Mouse (Mus musculus) hindbrain, embryonic 12.5 days (tissue): Measurements from ENCODE around the gene Lzts3. TPM values are rescaled to one million over a fixed set of nuclear protein-coding genes. Genes with fewer than 3 reads are reported as not detected.

ENCODE experiments used
- ATAC-seq: fragments of 200-750 bp; cut with Nextera tagmentation; 2 replicates; pipeline ENCODE4 v1.8.0; 2017; ENCODE audit warnings: moderate TSS enrichment; ENCODE audit not compliant: low FRiP score
- H3K27ac ChIP-seq: fragments of 300-500 bp; sonication (generic); 2 replicates; pipeline ENCODE4 v1.5.1; 2016; ENCODE audit warnings: mild to moderate bottlenecking
- H3K27me3 ChIP-seq: fragments of 300-500 bp; sonication (generic); 2 replicates; pipeline ENCODE4 v1.6.1; 2016; ENCODE audit warnings: mild to moderate bottlenecking
- H3K36me3 ChIP-seq: fragments of 300-500 bp; sonication (generic); 2 replicates; pipeline ENCODE4 v1.6.1; 2016; ENCODE audit warnings: mild to moderate bottlenecking
- H3K4me1 ChIP-seq: fragments of 300-500 bp; sonication (generic); 2 replicates; pipeline ENCODE4 v1.6.1; 2016
- H3K4me2 ChIP-seq: fragments of 300-500 bp; sonication (generic); replicated peaks from 2 replicates; pipeline ENCODE4 v1.6.1; 2016; ENCODE audit warnings: mild to moderate bottlenecking
- H3K4me3 ChIP-seq: fragments of 300-500 bp; sonication (generic); 2 replicates; pipeline ENCODE4 v1.5.1; 2016; ENCODE audit warnings: mild to moderate bottlenecking
- H3K9ac ChIP-seq: fragments of 300-500 bp; sonication (generic); 2 replicates; pipeline ENCODE4 v1.6.1; 2016; ENCODE audit warnings: mild to moderate bottlenecking, moderate library complexity
- H3K9me3 ChIP-seq: fragments of 300-500 bp; sonication (generic); replicated peaks from 2 replicates; pipeline ENCODE4 v1.6.1; 2016; ENCODE audit warnings: mild to moderate bottlenecking
- WGBS: fragments of 180-500 bp; shearing (Covaris S2); methylation state at CpG from one replicate; pipeline ENCODE4 v1.1.7; 2016; 5-methylcytosine and 5-hydroxymethylcytosine counted together
- polyA plus RNA-seq: library from polyadenylated mRNA; unstranded; fragments of >200 nt; fragmentation: Nextera tagmentation; extraction: Ambion mirVana; gene quantifications from 2 replicates; pipeline ENCODE4 v1.2.1, GENCODE M21; 2016

Lzts3 gene
- 8.4 TPM in 2 replicates for polyA plus RNA-seq

DNA sequence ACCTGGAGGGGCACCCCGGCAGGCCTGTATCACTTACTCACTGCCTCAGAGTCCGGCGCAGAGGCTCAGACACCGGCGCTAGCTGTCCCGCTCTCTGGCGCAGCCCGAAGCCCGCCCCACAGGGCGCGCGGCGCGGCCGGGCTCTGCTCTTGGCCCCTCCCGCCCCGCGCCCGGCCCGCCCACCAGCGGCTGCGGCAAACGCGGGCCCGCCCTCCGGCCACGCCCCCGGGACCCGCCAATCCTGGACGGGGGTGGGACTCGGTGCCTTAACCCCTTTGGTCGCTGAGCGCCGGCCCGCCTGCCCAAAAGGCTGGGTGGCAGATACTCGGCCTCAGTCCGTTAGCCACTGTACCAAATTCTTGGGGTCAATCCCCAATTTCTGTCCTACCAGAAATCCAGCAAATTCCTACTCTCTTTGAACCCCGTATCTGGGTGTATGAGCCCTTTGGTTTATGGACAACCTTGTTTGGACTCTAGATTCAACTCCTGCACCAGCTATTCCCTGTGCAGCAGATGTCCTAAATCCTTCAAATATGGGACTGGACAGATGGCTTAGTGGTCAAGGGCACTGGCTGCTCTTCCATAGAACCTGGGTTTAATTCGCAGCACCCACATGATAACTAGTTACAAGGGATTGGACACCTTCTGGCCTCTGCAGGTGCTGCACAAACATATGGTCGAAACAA lies at the start of gene Lzts3:
TSS of gene Lzts3 (minus strand) at position 120 of the 686 bp plus-strand sequence.
- H3K27me3 ChIP-seq, result peaks cover 28% of the 10 kb centered on the region
- H3K9me3 ChIP-seq, result no peaks in the 10 kb centered on the region
- peaks cover 15% of the 10 kb centered on the region for H3K4me1 ChIP-seq
- H3K4me2 ChIP-seq, result peak within 1 kb of the TSS; percentile 94
- peak within 1 kb of the TSS; percentile 40; the same call in 1 of the 2 replicates for H3K27ac ChIP-seq
- H3K4me3 ChIP-seq, result peak within 1 kb of the TSS; percentile 72
- 5% methylated on average over 21 of the region's 40 CpGs for WGBS
- peaks cover 4% of the 10 kb centered on the region; the same call in 1 of the 2 replicates for H3K36me3 ChIP-seq
- ATAC-seq, result peak; percentile 96
- peak within 1 kb of the TSS; percentile 76 for H3K9ac ChIP-seq

DNA sequence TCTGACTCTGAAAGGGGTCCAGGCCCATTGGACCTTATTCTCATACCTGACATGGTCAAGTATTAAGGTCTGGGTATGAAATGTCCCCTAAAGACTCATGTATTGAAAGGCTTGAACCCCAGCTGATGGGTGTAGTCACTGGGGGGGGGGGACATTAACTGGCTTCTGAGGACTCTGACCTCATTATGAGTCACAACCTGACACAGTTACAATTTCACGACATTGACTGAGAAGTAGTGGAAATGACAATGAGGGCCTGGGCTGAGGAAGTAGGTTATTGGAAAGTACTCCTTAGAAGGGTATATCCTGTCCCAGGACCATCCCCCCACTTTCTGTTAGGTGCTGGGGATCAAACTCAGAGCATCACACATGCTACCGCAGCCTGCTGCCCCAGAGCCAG lies 46.4 kb upstream of the Lzts3 start:
- Histone ChIP-seq H3K9ac (no peak overlapping the region), H3K36me3 (peaks cover 24% of the 10 kb centered on the region), H3K4me2 (no peak overlapping the region), H3K4me1 (no peaks in the 10 kb centered on the region), H3K27ac (no peak overlapping the region), H3K27me3 (no peaks in the 10 kb centered on the region), H3K9me3 (no peaks in the 10 kb centered on the region), H3K4me3 (no peak overlapping the region)
- no peak for ATAC-seq
- WGBS, result 82% methylated on average over 2 of the region's 2 CpGs

DNA sequence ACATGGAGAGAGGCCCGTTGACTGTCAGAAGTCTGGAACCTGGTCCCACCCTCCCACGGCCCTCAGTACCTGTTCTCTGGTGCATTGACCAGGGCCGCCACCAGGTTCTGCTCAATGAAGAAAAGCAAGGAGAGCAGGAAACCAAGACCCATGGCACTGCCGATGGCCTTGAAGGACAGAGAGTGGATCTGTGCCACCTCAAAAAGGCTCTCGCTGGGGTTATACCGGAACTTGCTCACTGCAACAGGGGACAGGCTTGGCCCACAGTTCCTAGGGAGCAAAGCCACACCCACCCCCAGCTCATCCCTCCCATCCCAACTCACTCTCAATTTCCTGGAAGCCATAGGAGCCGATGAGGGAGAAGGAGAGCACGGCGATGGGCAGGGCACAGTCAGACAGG lies 42.8 kb upstream of the Lzts3 start:
- Histone ChIP-seq H3K36me3 (peaks cover 56% of the 10 kb centered on the region), H3K27me3 (no peaks in the 10 kb centered on the region), H3K9ac (no peak overlapping the region), H3K4me2 (no peak overlapping the region), H3K4me1 (no peaks in the 10 kb centered on the region), H3K27ac (no peak overlapping the region), H3K4me3 (no peak overlapping the region), H3K9me3 (no peaks in the 10 kb centered on the region)
- no peak for ATAC-seq
- WGBS, result 94% methylated on average over 9 of the region's 9 CpGs

- Histone ChIP-seq H3K36me3 (peaks cover 95% of the 10 kb centered on the region), H3K27me3 (no peaks in the 10 kb centered on the region), H3K4me1 (no peaks in the 10 kb centered on the region), H3K4me2 (no peak overlapping the region), H3K4me3 (no peak overlapping the region), H3K9me3 (no peaks in the 10 kb centered on the region), H3K27ac (no peak overlapping the region), H3K9ac (no peak overlapping the region)
- 88% methylated on average over 3 of the region's 3 CpGs for WGBS
- ATAC-seq, result no peak
These were observed 38.9 kb upstream of the Lzts3 start for GRCm38 (mm10) chr2:130681531-130681930.

GRCm38 (mm10) chr2:130679899-130680298 lies 37.3 kb upstream of the Lzts3 start:
- H3K9me3 ChIP-seq, result no peaks in the 10 kb centered on the region
- H3K27me3 ChIP-seq, result no peaks in the 10 kb centered on the region
- no peak overlapping the region for H3K4me2 ChIP-seq
- ATAC-seq, result no peak
- no peak overlapping the region for H3K4me3 ChIP-seq
- no peaks in the 10 kb centered on the region for H3K4me1 ChIP-seq
- 92% methylated on average over 6 of the region's 6 CpGs for WGBS
- peaks cover 96% of the 10 kb centered on the region for H3K36me3 ChIP-seq
- H3K27ac ChIP-seq, result no peak overlapping the region
- no peak overlapping the region for H3K9ac ChIP-seq

- H3K4me3 ChIP-seq, result no peak overlapping the region
- H3K9ac ChIP-seq, result no peak overlapping the region
- WGBS, result 95% methylated on average over 12 of the region's 12 CpGs
- peaks cover 96% of the 10 kb centered on the region for H3K36me3 ChIP-seq
- no peaks in the 10 kb centered on the region for H3K9me3 ChIP-seq
- no peak overlapping the region for H3K4me2 ChIP-seq
- H3K4me1 ChIP-seq, result no peaks in the 10 kb centered on the region
- no peak overlapping the region for H3K27ac ChIP-seq
- ATAC-seq, result no peak
- H3K27me3 ChIP-seq, result no peaks in the 10 kb centered on the region
These were observed 36.6 kb upstream of the Lzts3 start for GRCm38 (mm10) chr2:130679154-130679553.

DNA sequence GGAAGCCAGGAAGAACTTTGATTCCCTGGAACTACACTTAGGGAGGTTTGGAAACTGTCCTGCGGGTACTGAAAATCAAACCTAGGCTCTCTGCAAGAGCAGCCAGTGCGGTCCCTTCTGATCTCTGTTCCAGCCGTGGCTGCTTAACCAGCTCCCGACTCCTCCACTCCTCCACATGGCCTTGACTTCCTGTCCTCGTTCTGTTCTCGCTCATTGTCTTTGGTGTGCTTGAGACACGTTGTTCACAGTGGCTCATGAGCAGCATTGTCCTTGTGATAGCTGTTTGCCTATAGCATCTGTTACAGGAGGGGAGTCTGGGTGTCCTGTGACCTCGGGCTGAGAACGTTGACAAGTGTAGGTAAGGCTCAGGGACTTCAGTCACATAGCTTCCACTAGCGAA lies 34.6 kb upstream of the Lzts3 start:
- H3K27me3 ChIP-seq, result no peaks in the 10 kb centered on the region
- no peak overlapping the region for H3K27ac ChIP-seq
- peaks cover 96% of the 10 kb centered on the region for H3K36me3 ChIP-seq
- 90% methylated on average over 10 of the region's 10 CpGs for WGBS
- no peak overlapping the region for H3K9ac ChIP-seq
- H3K4me3 ChIP-seq, result no peak overlapping the region
- H3K4me1 ChIP-seq, result no peaks in the 10 kb centered on the region
- ATAC-seq, result no peak
- no peaks in the 10 kb centered on the region for H3K9me3 ChIP-seq
- H3K4me2 ChIP-seq, result no peak overlapping the region

- peak within 1 kb of the TSS; percentile 71 for H3K4me3 ChIP-seq
- H3K4me2 ChIP-seq, result peak within 1 kb of the TSS; percentile 92
- 1% methylated on average over 31 of the region's 31 CpGs for WGBS
- peak within 1 kb of the TSS; percentile 79 for H3K9ac ChIP-seq
- peak; percentile 70 for ATAC-seq
- peak within 1 kb of the TSS; percentile 85 for H3K27ac ChIP-seq
- H3K27me3 ChIP-seq, result no peaks in the 10 kb centered on the region
- H3K4me1 ChIP-seq, result peaks cover 27% of the 10 kb centered on the region
- no peaks in the 10 kb centered on the region for H3K9me3 ChIP-seq
- H3K36me3 ChIP-seq, result peaks cover 18% of the 10 kb centered on the region
These were observed 25.0 kb upstream of the Lzts3 start, which contains the start of gene Itpa for GRCm38 (mm10) chr2:130667559-130667958. Gene Itpa (plus strand): TSS chr2:130667610.

DNA sequence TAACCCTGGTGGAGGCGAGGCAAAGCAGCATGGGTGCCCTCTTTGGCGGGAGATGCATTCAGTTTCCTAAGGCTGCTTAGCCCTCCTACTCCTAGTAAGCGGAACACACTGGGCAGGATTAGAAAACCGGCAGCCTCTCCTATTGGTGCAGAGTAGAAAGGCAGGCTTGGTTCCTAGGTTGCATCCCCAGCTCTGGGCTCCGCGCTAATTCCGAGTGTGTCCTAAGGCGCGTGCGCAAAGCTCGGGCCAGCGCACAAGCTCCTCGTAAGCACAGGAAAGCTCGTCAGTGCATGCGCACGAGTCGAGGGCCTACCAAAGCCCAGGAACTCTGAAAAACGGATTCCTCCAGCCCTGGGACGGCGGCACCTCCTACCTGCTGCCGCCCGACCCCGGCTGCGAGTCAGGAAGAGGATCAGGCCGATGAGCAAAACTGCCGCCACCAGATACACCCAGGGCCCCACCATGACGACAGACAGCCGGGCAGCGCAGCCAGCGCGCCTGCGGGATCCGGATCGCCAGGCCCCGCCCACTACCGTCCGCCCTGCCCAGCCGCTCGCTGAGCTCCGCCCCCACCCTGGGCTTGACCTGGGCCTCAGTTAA lies 21.6 kb upstream of the Lzts3 start, which contains the start of gene Ddrgk1:
TSS of gene Ddrgk1 (minus strand) at position 558 of the 600 bp plus-strand sequence.
- Histone ChIP-seq H3K4me2 (peak within 1 kb of the TSS; percentile 70), H3K36me3 (peaks cover 20% of the 10 kb centered on the region; the same call in 1 of the 2 replicates), H3K9ac (peak within 1 kb of the TSS; percentile 79), H3K4me1 (peaks cover 24% of the 10 kb centered on the region), H3K9me3 (no peaks in the 10 kb centered on the region), H3K27me3 (no peaks in the 10 kb centered on the region), H3K4me3 (peak within 1 kb of the TSS; percentile 55), H3K27ac (peak within 1 kb of the TSS; percentile 98)
- ATAC-seq, result peak; percentile 95
- under 1% methylated on average over 40 of the region's 40 CpGs for WGBS

GRCm38 (mm10) chr2:130663342-130663741 lies 20.7 kb upstream of the Lzts3 start:
- no peak for ATAC-seq
- Histone ChIP-seq H3K36me3 (peaks cover 28% of the 10 kb centered on the region), H3K27me3 (no peaks in the 10 kb centered on the region), H3K9me3 (no peaks in the 10 kb centered on the region), H3K27ac (no peak overlapping the region), H3K4me1 (peaks cover 22% of the 10 kb centered on the region), H3K9ac (peak overlapping the region; percentile 79), H3K4me3 (peak overlapping the region; percentile 55; the same call in 1 of the 2 replicates), H3K4me2 (peak overlapping the region; percentile 70)
- 90% methylated on average over 11 of the region's 11 CpGs for WGBS

- no peak for ATAC-seq
- Histone ChIP-seq H3K9me3 (no peaks in the 10 kb centered on the region), H3K4me2 (no peak overlapping the region), H3K36me3 (peaks cover 74% of the 10 kb centered on the region), H3K4me3 (no peak overlapping the region), H3K27ac (no peak overlapping the region), H3K4me1 (peaks cover 11% of the 10 kb centered on the region), H3K9ac (no peak overlapping the region), H3K27me3 (no peaks in the 10 kb centered on the region)
- 95% methylated on average over 10 of the region's 10 CpGs for WGBS
These were observed 15.9 kb upstream of the Lzts3 start for GRCm38 (mm10) chr2:130658530-130658929.

- peaks cover 84% of the 10 kb centered on the region for H3K36me3 ChIP-seq
- no peak overlapping the region for H3K4me3 ChIP-seq
- H3K9me3 ChIP-seq, result no peaks in the 10 kb centered on the region
- H3K9ac ChIP-seq, result no peak overlapping the region
- no peaks in the 10 kb centered on the region for H3K27me3 ChIP-seq
- no peak overlapping the region for H3K4me2 ChIP-seq
- no peak for ATAC-seq
- 86% methylated on average over 6 of the region's 6 CpGs for WGBS
- H3K4me1 ChIP-seq, result peaks cover under 1% of the 10 kb centered on the region; the same call in 1 of the 2 replicates
- H3K27ac ChIP-seq, result no peak overlapping the region
These were observed 14.9 kb upstream of the Lzts3 start for GRCm38 (mm10) chr2:130657541-130657940.
